Mouse (Mus musculus): ENCODE data around the gene Crnn. TPM values are rescaled to one million over a fixed set of nuclear protein-coding genes. Genes with fewer than 3 reads are reported as not detected.

Crnn gene
- polyA plus RNA-seq, 1 experiment from 2014 or later = 0.08 TPM

GRCm38 (mm10) chr3:93162996-93163592 is 18.5 kb downstream of the Crnn start:
- Histone ChIP-seq H3K4me2 (ENCODE audit: low read depth, low read length) (no peak overlapping the region), H3K27ac (ENCODE audit: low read length) (no peak overlapping the region), H3K27me3 (ENCODE audit: control insufficient read depth, insufficient read depth, low read length) (no peaks in the 10 kb centered on the region), H3K4me3 (ENCODE audit: low read length) (no peak overlapping the region), H3K4me1 (ENCODE audit: control insufficient read depth, insufficient read depth, low read length) (no peaks in the 10 kb centered on the region), H3K9me3 (replicated peaks; ENCODE audit: control insufficient read depth, low read length) (no peaks in the 10 kb centered on the region), H3K36me3 (ENCODE audit: control insufficient read depth, insufficient read depth) (no peaks in the 10 kb centered on the region), H3K9ac (ENCODE audit: low read length) (no peak overlapping the region)
- 52% methylated on average over 1 of the region's 1 CpGs for WGBS
- ATAC-seq (replicated peaks; ENCODE audit: extremely low read depth, insufficient read depth, low FRiP score) = no peak

- Histone ChIP-seq H3K4me3 (ENCODE audit: low read length) (no peak overlapping the region), H3K9me3 (replicated peaks; ENCODE audit: control insufficient read depth, low read length) (no peaks in the 10 kb centered on the region), H3K27ac (ENCODE audit: low read length) (no peak overlapping the region), H3K4me1 (ENCODE audit: control insufficient read depth, insufficient read depth, low read length) (no peaks in the 10 kb centered on the region), H3K9ac (ENCODE audit: low read length) (no peak overlapping the region), H3K27me3 (ENCODE audit: control insufficient read depth, insufficient read depth, low read length) (no peaks in the 10 kb centered on the region), H3K4me2 (ENCODE audit: low read depth, low read length) (no peak overlapping the region), H3K36me3 (ENCODE audit: control insufficient read depth, insufficient read depth) (no peaks in the 10 kb centered on the region)
- WGBS = 82% methylated on average over 4 of the region's 4 CpGs
- ATAC-seq (replicated peaks; ENCODE audit: extremely low read depth, insufficient read depth, low FRiP score) = no peak
These were observed 36.3 kb downstream of the Crnn start for GRCm38 (mm10) chr3:93180856-93181255.

GRCm38 (mm10) chr3:93196978-93197377 is 52.4 kb downstream of the Crnn start, which contains the start of gene Flg2:
Flg2 (plus strand) TSS chr3:93197278.
- ATAC-seq (replicated peaks; ENCODE audit: extremely low read depth, insufficient read depth, low FRiP score) = no peak
- Histone ChIP-seq H3K36me3 (ENCODE audit: control insufficient read depth, insufficient read depth) (no peaks in the 10 kb centered on the region), H3K4me1 (ENCODE audit: control insufficient read depth, insufficient read depth, low read length) (no peaks in the 10 kb centered on the region), H3K9ac (ENCODE audit: low read length) (no peak within 1 kb of the TSS), H3K4me3 (ENCODE audit: low read length) (no peak within 1 kb of the TSS), H3K4me2 (ENCODE audit: low read depth, low read length) (no peak within 1 kb of the TSS), H3K27me3 (ENCODE audit: control insufficient read depth, insufficient read depth, low read length) (no peaks in the 10 kb centered on the region), H3K27ac (ENCODE audit: low read length) (no peak within 1 kb of the TSS), H3K9me3 (replicated peaks; ENCODE audit: control insufficient read depth, low read length) (peaks cover 7% of the 10 kb centered on the region; the same call in 1 of the 2 replicates)
- WGBS = 83% methylated on average over 3 of the region's 3 CpGs

Other genes starting within 250 kb of the Crnn start
- gene Lce3a, start 218.6 kb upstream of the Crnn start, polyA plus RNA-seq (2015; fragmentation: Nextera tagmentation; extraction: Ambion mirVana) = not detected in 2 replicates
- gene Lce3b, start 211.8 kb upstream of the Crnn start, polyA plus RNA-seq (2015; fragmentation: Nextera tagmentation; extraction: Ambion mirVana) = not detected in 2 replicates
- not detected in 2 replicates for gene Lce3c, start 200.3 kb upstream of the Crnn start, polyA plus RNA-seq (2015; fragmentation: Nextera tagmentation; extraction: Ambion mirVana)
- not detected in 2 replicates for gene Lce3d, start 187.4 kb upstream of the Crnn start, polyA plus RNA-seq (2015; fragmentation: Nextera tagmentation; extraction: Ambion mirVana)
- not detected in 2 replicates for gene Lce3e, start 177.7 kb upstream of the Crnn start, polyA plus RNA-seq (2015; fragmentation: Nextera tagmentation; extraction: Ambion mirVana)
- gene Lce3f, start 152.6 kb upstream of the Crnn start, polyA plus RNA-seq (2015; fragmentation: Nextera tagmentation; extraction: Ambion mirVana) = not detected in 2 replicates
- 0.28 TPM in 1 of 2 replicates, not detected in the other for gene Crct1, start 129.1 kb upstream of the Crnn start, polyA plus RNA-seq (2015; fragmentation: Nextera tagmentation; extraction: Ambion mirVana)
- gene Lce1m, start 125.7 kb upstream of the Crnn start, polyA plus RNA-seq (2015; fragmentation: Nextera tagmentation; extraction: Ambion mirVana) = not detected in 2 replicates
- not detected in 2 replicates for gene Gm4858, start 76.0 kb upstream of the Crnn start, polyA plus RNA-seq (2015; fragmentation: Nextera tagmentation; extraction: Ambion mirVana)
- not detected in 2 replicates for gene Flg2, start 52.5 kb downstream of the Crnn start, polyA plus RNA-seq (2015; fragmentation: Nextera tagmentation; extraction: Ambion mirVana)
- not detected in 2 replicates for gene Flg, start 128.7 kb downstream of the Crnn start, polyA plus RNA-seq (2015; fragmentation: Nextera tagmentation; extraction: Ambion mirVana)
- 0.02 TPM in 1 of 2 replicates, not detected in the other for gene Hrnr, start 175.0 kb downstream of the Crnn start, polyA plus RNA-seq (2015; fragmentation: Nextera tagmentation; extraction: Ambion mirVana)
- 0.04 TPM in 1 of 2 replicates, not detected in the other for gene Rptn, start 248.9 kb downstream of the Crnn start, polyA plus RNA-seq (2015; fragmentation: Nextera tagmentation; extraction: Ambion mirVana)